ENCODE assay signal across 8 mouse cellular contexts in genomic region chr9:112174407-112175357, GRCm38 (mm10).
A peak's percentile ranks its signal among the peaks of the same experiment; 100 is the strongest.
DNase-seq lines count a peak whose midpoint lies in the region; ATAC-seq lines count a peak whose summit lies in the region.

No protein-coding gene starts in this region.

- H3K36me3 ChIP-seq in forebrain, embryonic 13.5 days (ENCODE audit: poor library complexity, severe bottlenecking): no peaks in the 10 kb centered on the region
- no peaks in the 10 kb centered on the region for H3K36me3 ChIP-seq in liver, embryonic 15.5 days (replicated peaks)

- peaks cover 20% of the 10 kb centered on the region for H3K4me1 ChIP-seq in forebrain, embryonic 13.5 days
- H3K4me1 ChIP-seq in liver, embryonic 15.5 days (replicated peaks): peaks cover 61% of the 10 kb centered on the region

- peak; percentile 31 for DNase-seq in cerebellum, adult 11 months
- DNase-seq in cerebellum, adult 11-12 months: no peak
- DNase-seq in testis, postnatal 14 days (ENCODE audit: low spot score): peak; percentile 21
- no peak for DNase-seq in testis, postnatal 10 days (ENCODE audit: low spot score)
- peak; percentile 31 for DNase-seq in thymus, postnatal 25 days
- DNase-seq in gastrocnemius, postnatal 25 days: no peak

- no peak overlapping the region for H3K27ac ChIP-seq in forebrain, embryonic 13.5 days
- no peak overlapping the region for H3K27ac ChIP-seq in liver, embryonic 15.5 days (replicated peaks)

- H3K4me2 ChIP-seq in forebrain, embryonic 13.5 days: peak overlapping the region; percentile 32
- H3K4me2 ChIP-seq in liver, embryonic 15.5 days: peak overlapping the region; percentile 42

- H3K9me3 ChIP-seq in forebrain, embryonic 13.5 days (replicated peaks): no peaks in the 10 kb centered on the region
- no peaks in the 10 kb centered on the region for H3K9me3 ChIP-seq in liver, embryonic 15.5 days (replicated peaks)

- H3K27me3 ChIP-seq in forebrain, embryonic 13.5 days: no peaks in the 10 kb centered on the region
- no peaks in the 10 kb centered on the region for H3K27me3 ChIP-seq in liver, embryonic 15.5 days

- H3K9ac ChIP-seq in forebrain, embryonic 13.5 days: no peak overlapping the region
- no peak overlapping the region for H3K9ac ChIP-seq in liver, embryonic 15.5 days

- WGBS in forebrain, embryonic 13.5 days: 21% methylated on average over 15 of the region's 15 CpGs
- 11% methylated on average over 15 of the region's 15 CpGs for WGBS in liver, embryonic 15.5 days (ENCODE audit: insufficient replicate concordance)

- peak; percentile 70 for ATAC-seq in forebrain, embryonic 13.5 days
- peak; percentile 82 for ATAC-seq in liver, embryonic 15.5 days (ENCODE audit: insufficient read depth)

- no peak overlapping the region for H3K4me3 ChIP-seq in forebrain, embryonic 13.5 days
- H3K4me3 ChIP-seq in liver, embryonic 15.5 days (replicated peaks): peak overlapping the region; percentile 33

Comparison
In these comparisons a context has a peak if more than half of its experiments do, and no peak if none do; other contexts are left out.
1. DNase-seq: peak in cerebellum, adult 11 months (single experiment), testis, postnatal 14 days (single experiment) and thymus, postnatal 25 days (single experiment); none in cerebellum, adult 11-12 months (single experiment), testis, postnatal 10 days (single experiment) and gastrocnemius, postnatal 25 days (single experiment).